ENCODE assay signal across 13 mouse cellular contexts in genomic region chr3:50882249-50882733, GRCm38 (mm10).
DNase-seq lines count a peak whose midpoint lies in the region; ATAC-seq lines count a peak whose summit lies in the region.
"Had no signal": no experiment of that assay in that cellular context is flagged by ENCODE, and none has a peak within 500 bp of the region (broad histone marks: within the 10 kb centered on the region; RNA-seq: fewer than 3 reads in every experiment).

No protein-coding gene starts in this region.

- ATAC-seq in forebrain, embryonic 11.5 days (replicated peaks; ENCODE audit: low FRiP score) = peak; percentile 70
- ATAC-seq in hindbrain, embryonic 16.5 days = peak; percentile 78
- ATAC-seq in neural tube, embryonic 12.5 days (ENCODE audit: low FRiP score, low read depth) = peak; percentile 34

- H3K4me1 ChIP-seq in forebrain, embryonic 11.5 days (replicated peaks; ENCODE audit: control insufficient read depth, insufficient read depth, low read length) = peaks cover 6% of the 10 kb centered on the region; the same call in 1 of the 2 replicates
- peaks cover 5% of the 10 kb centered on the region for H3K4me1 ChIP-seq in hindbrain, embryonic 16.5 days (ENCODE audit: control insufficient read depth, insufficient read depth, low read depth, low read length)
- H3K4me1 ChIP-seq in neural tube, embryonic 12.5 days = peaks cover 13% of the 10 kb centered on the region

- H3K4me2 ChIP-seq in forebrain, embryonic 11.5 days (ENCODE audit: low read depth, low read length, severe bottlenecking) = no peak overlapping the region; the same call in 1 of the 2 replicates
- H3K4me2 ChIP-seq in hindbrain, embryonic 16.5 days (ENCODE audit: low read length) = no peak overlapping the region
- H3K4me2 ChIP-seq in neural tube, embryonic 12.5 days (replicated peaks) = peak overlapping the region; percentile 21; the same call in 1 of the 2 replicates
- H3K4me2 ChIP-seq: liver, embryonic 15.5 days had no signal

- no peaks in the 10 kb centered on the region for H3K27me3 ChIP-seq in forebrain, embryonic 11.5 days (ENCODE audit: control insufficient read depth, insufficient read depth, low read length)
- no peaks in the 10 kb centered on the region for H3K27me3 ChIP-seq in hindbrain, embryonic 16.5 days (replicated peaks; ENCODE audit: control insufficient read depth, insufficient read depth, low read length)
- H3K27me3 ChIP-seq in neural tube, embryonic 12.5 days (replicated peaks) = no peaks in the 10 kb centered on the region
- H3K27me3 ChIP-seq: liver, embryonic 15.5 days had no signal

- H3K9ac ChIP-seq in forebrain, embryonic 11.5 days (ENCODE audit: low read length) = no peak overlapping the region
- H3K9ac ChIP-seq in hindbrain, embryonic 16.5 days (ENCODE audit: low read depth, low read length) = no peak overlapping the region
- H3K9ac ChIP-seq in neural tube, embryonic 12.5 days = no peak overlapping the region
- H3K9ac ChIP-seq: liver, embryonic 15.5 days had no signal

- H3K27ac ChIP-seq in forebrain, embryonic 11.5 days (ENCODE audit: low read depth, low read length) = peak overlapping the region; percentile 60; the same call in 1 of the 2 replicates
- H3K27ac ChIP-seq in hindbrain, embryonic 16.5 days (ENCODE audit: low read depth, low read length) = peak overlapping the region; percentile 58
- no peak overlapping the region for H3K27ac ChIP-seq in neural tube, embryonic 12.5 days
- H3K27ac ChIP-seq: kidney, postnatal 0 days; liver, embryonic 15.5 days had no signal

- H3K9me3 ChIP-seq in forebrain, embryonic 11.5 days (ENCODE audit: control insufficient read depth, low read length) = no peaks in the 10 kb centered on the region
- no peaks in the 10 kb centered on the region for H3K9me3 ChIP-seq in hindbrain, embryonic 16.5 days (ENCODE audit: control insufficient read depth, low read length)
- no peaks in the 10 kb centered on the region for H3K9me3 ChIP-seq in neural tube, embryonic 12.5 days
- H3K9me3 ChIP-seq: liver, embryonic 15.5 days had no signal

- DNase-seq in layer of hippocampus, adult 8-10 months (ENCODE audit: low spot score in 2 of 2) = peak; percentile 26 to 37
- no peak for DNase-seq in layer of hippocampus, adult 11-12 months (ENCODE audit: low spot score)
- peak; percentile 53 for DNase-seq in forebrain, embryonic 11.5 days (ENCODE audit: low spot score)
- DNase-seq in retina, embryonic 14.5 days (ENCODE audit: low spot score) = no peak
- DNase-seq in spleen, postnatal 10 days (ENCODE audit: low spot score in 2 of 2) = no peak
- no peak for DNase-seq in spleen, postnatal 4 days (ENCODE audit: low spot score in 2 of 2)
- DNase-seq: B cell, adult 2 months; cerebellum, postnatal 14 days had no signal

- H3K36me3 ChIP-seq in forebrain, embryonic 11.5 days (ENCODE audit: control insufficient read depth, insufficient read depth, low read length) = no peaks in the 10 kb centered on the region
- H3K36me3 ChIP-seq in hindbrain, embryonic 16.5 days (ENCODE audit: control insufficient read depth, insufficient read depth, low read length) = no peaks in the 10 kb centered on the region
- H3K36me3 ChIP-seq in neural tube, embryonic 12.5 days = no peaks in the 10 kb centered on the region
- H3K36me3 ChIP-seq: liver, embryonic 15.5 days had no signal

- no peak overlapping the region for H3K4me3 ChIP-seq in forebrain, embryonic 11.5 days (ENCODE audit: low read depth, low read length)
- H3K4me3 ChIP-seq in hindbrain, embryonic 16.5 days (ENCODE audit: low read length) = no peak overlapping the region
- H3K4me3 ChIP-seq in neural tube, embryonic 12.5 days = no peak overlapping the region
- H3K4me3 ChIP-seq: erythroblast, embryonic 14.5 days; liver, embryonic 15.5 days had no signal

- WGBS in forebrain, embryonic 11.5 days = 5% methylated on average over 8 of the region's 8 CpGs
- 10% methylated on average over 8 of the region's 8 CpGs for WGBS in hindbrain, embryonic 16.5 days
- WGBS in neural tube, embryonic 12.5 days = 7% methylated on average over 8 of the region's 8 CpGs

Comparison
In these comparisons a context has a peak if more than half of its experiments do, and no peak if none do; other contexts are left out.
1. DNase-seq: peak in layer of hippocampus, adult 8-10 months (2 of 2) and forebrain, embryonic 11.5 days (single experiment); none in layer of hippocampus, adult 11-12 months (single experiment), retina, embryonic 14.5 days (single experiment), spleen, postnatal 10 days (0 of 2) and spleen, postnatal 4 days (0 of 2).
2. Peak in every context shown above with its lines, with median percentiles within 50 percentile points of each other: ATAC-seq.